Mouse (Mus musculus) embryonic facial prominence, embryonic 14.5 days (tissue): ENCODE data around the gene Olfr462. TPM values are rescaled to one million over a fixed set of nuclear protein-coding genes. Genes with fewer than 3 reads are reported as not detected.

ENCODE experiments used
- ATAC-seq: fragments of 200-750 bp; cut with Nextera tagmentation; 2 replicates; pipeline ENCODE4 v1.8.0; 2017; ENCODE audit warnings: low read depth, moderate number of reproducible peaks, moderate TSS enrichment
- DNase-seq: peaks from one replicate; pipeline ENCODE4 v3.0.0-alpha.2; 2015; ENCODE audit warnings: low spot score
- H3K27ac ChIP-seq: fragments of 300-500 bp; sonication (generic); replicated peaks from 2 replicates; pipeline ENCODE4 v1.5.1; 2014; ENCODE audit warnings: low read depth, mild to moderate bottlenecking, low read length, moderate library complexity
- H3K27me3 ChIP-seq: fragments of 300-500 bp; sonication (generic); replicated peaks from 2 replicates; pipeline ENCODE4 v1.6.1; 2014; ENCODE audit warnings: low read length; ENCODE audit not compliant: control insufficient read depth, insufficient read depth
- H3K36me3 ChIP-seq: fragments of 300-500 bp; sonication (generic); 2 replicates; pipeline ENCODE4 v1.6.1; 2014; ENCODE audit warnings: low read length, mixed read lengths; ENCODE audit not compliant: control insufficient read depth, insufficient read depth
- H3K4me1 ChIP-seq: fragments of 300-500 bp; sonication (generic); 2 replicates; pipeline ENCODE4 v1.6.1; 2014; ENCODE audit warnings: antibody characterized with exemption, low read length; ENCODE audit not compliant: control insufficient read depth, insufficient read depth
- H3K4me2 ChIP-seq: fragments of 300-500 bp; sonication (generic); 2 replicates; pipeline ENCODE4 v1.6.1; 2014; ENCODE audit warnings: low read depth, mild to moderate bottlenecking, low read length, moderate library complexity, mixed read lengths
- H3K4me3 ChIP-seq: fragments of 300-500 bp; sonication (generic); 2 replicates; pipeline ENCODE4 v1.5.1; 2014; ENCODE audit warnings: low read depth, mild to moderate bottlenecking, low read length
- H3K9ac ChIP-seq: fragments of 300-500 bp; sonication (generic); 2 replicates; pipeline ENCODE4 v1.6.1; 2014; ENCODE audit warnings: low read depth, mild to moderate bottlenecking, low read length, moderate library complexity, mixed read lengths
- H3K9me3 ChIP-seq: fragments of 300-500 bp; sonication (generic); 2 replicates; pipeline ENCODE4 v1.6.1; 2016; ENCODE audit warnings: low read length; ENCODE audit not compliant: control insufficient read depth
- WGBS: fragments of 180-500 bp; shearing (Covaris S2); extraction: QIAGEN DNeasy Blood & Tissue Kit; methylation state at CpG from one replicate; pipeline ENCODE4 v1.1.7; 2014; 5-methylcytosine and 5-hydroxymethylcytosine counted together
- polyA plus RNA-seq: library from polyadenylated mRNA; unstranded; fragments of >200 nt; fragmentation: Nextera tagmentation; extraction: Ambion mirVana; gene quantifications from 2 replicates; pipeline ENCODE4 v1.2.1, GENCODE M21; 2014

Olfr462 gene
- polyA plus RNA-seq, 1 experiment from 2014 or later: not detected

GRCm38 (mm10) chr11:87860426-87860825 lies 31.6 kb downstream of the Olfr462 start:
- no peak overlapping the region for H3K27ac ChIP-seq
- H3K4me1 ChIP-seq: no peaks in the 10 kb centered on the region
- H3K9me3 ChIP-seq: no peaks in the 10 kb centered on the region
- H3K27me3 ChIP-seq: no peaks in the 10 kb centered on the region
- 81% methylated on average over 9 of the region's 9 CpGs for WGBS
- no peak overlapping the region for H3K4me3 ChIP-seq
- DNase-seq (no peak), ATAC-seq (no peak)
- peaks cover 45% of the 10 kb centered on the region for H3K36me3 ChIP-seq
- H3K4me2 ChIP-seq: no peak overlapping the region
- H3K9ac ChIP-seq: no peak overlapping the region

GRCm38 (mm10) chr11:87859273-87859672 lies 32.8 kb downstream of the Olfr462 start:
- Histone ChIP-seq H3K4me1 (no peaks in the 10 kb centered on the region), H3K27ac (no peak overlapping the region), H3K4me3 (no peak overlapping the region), H3K4me2 (no peak overlapping the region), H3K27me3 (no peaks in the 10 kb centered on the region), H3K9me3 (no peaks in the 10 kb centered on the region), H3K36me3 (peaks cover 45% of the 10 kb centered on the region), H3K9ac (no peak overlapping the region)
- no peak for ATAC-seq
- 91% methylated on average over 11 of the region's 11 CpGs for WGBS
- no peak for DNase-seq

GRCm38 (mm10) chr11:87854550-87854949 lies 37.5 kb downstream of the Olfr462 start:
- DNase-seq (no peak), ATAC-seq (no peak)
- Histone ChIP-seq H3K4me1 (peaks cover 4% of the 10 kb centered on the region), H3K9me3 (no peaks in the 10 kb centered on the region), H3K4me2 (no peak overlapping the region), H3K27me3 (no peaks in the 10 kb centered on the region), H3K4me3 (no peak overlapping the region), H3K27ac (no peak overlapping the region), H3K36me3 (peaks cover 26% of the 10 kb centered on the region), H3K9ac (no peak overlapping the region)
- WGBS: 87% methylated on average over 7 of the region's 7 CpGs

- Histone ChIP-seq H3K36me3 (peaks cover 25% of the 10 kb centered on the region), H3K4me3 (peak overlapping the region; percentile 50), H3K27me3 (no peaks in the 10 kb centered on the region), H3K27ac (peak overlapping the region; percentile 29), H3K9ac (peak overlapping the region; percentile 49), H3K4me1 (peaks cover 4% of the 10 kb centered on the region), H3K4me2 (peak overlapping the region; percentile 56), H3K9me3 (no peaks in the 10 kb centered on the region)
- ATAC-seq (peak; percentile 6; the same call in 1 of the 2 replicates), DNase-seq (no peak)
- WGBS: 42% methylated on average over 8 of the region's 8 CpGs
These were observed 38.5 kb downstream of the Olfr462 start for GRCm38 (mm10) chr11:87853597-87853954.

GRCm38 (mm10) chr11:87852690-87853596 lies 39.1 kb downstream of the Olfr462 start, which contains the start of gene Mks1:
Gene Mks1 (plus strand): TSS chr11:87853215.
- Histone ChIP-seq H3K4me1 (peaks cover 4% of the 10 kb centered on the region), H3K27ac (peak within 1 kb of the TSS; percentile 29), H3K4me2 (peak within 1 kb of the TSS; percentile 56), H3K27me3 (no peaks in the 10 kb centered on the region), H3K9me3 (no peaks in the 10 kb centered on the region), H3K9ac (peak within 1 kb of the TSS; percentile 49), H3K36me3 (peaks cover 19% of the 10 kb centered on the region), H3K4me3 (peak within 1 kb of the TSS; percentile 50)
- ATAC-seq: peak; percentile 97
- 4% methylated on average over 36 of the region's 40 CpGs for WGBS
- peak; percentile 98 for DNase-seq

- no peaks in the 10 kb centered on the region for H3K36me3 ChIP-seq
- ATAC-seq: no peak; the same call in 1 of the 2 replicates
- no peak overlapping the region for H3K27ac ChIP-seq
- no peaks in the 10 kb centered on the region for H3K9me3 ChIP-seq
- no peak overlapping the region for H3K9ac ChIP-seq
- no peaks in the 10 kb centered on the region for H3K27me3 ChIP-seq
- H3K4me1 ChIP-seq: no peaks in the 10 kb centered on the region
- 61% methylated on average over 6 of the region's 6 CpGs for WGBS
- no peak for DNase-seq
- no peak overlapping the region for H3K4me2 ChIP-seq
- no peak overlapping the region for H3K4me3 ChIP-seq
These were observed 44.2 kb downstream of the Olfr462 start for GRCm38 (mm10) chr11:87847884-87848283.

- H3K4me3 ChIP-seq: no peak overlapping the region
- no peak for DNase-seq
- H3K27me3 ChIP-seq: no peaks in the 10 kb centered on the region
- no peaks in the 10 kb centered on the region for H3K9me3 ChIP-seq
- no peaks in the 10 kb centered on the region for H3K36me3 ChIP-seq
- WGBS: 82% methylated on average over 12 of the region's 12 CpGs
- no peak overlapping the region for H3K9ac ChIP-seq
- no peak overlapping the region for H3K27ac ChIP-seq
- no peaks in the 10 kb centered on the region for H3K4me1 ChIP-seq
- H3K4me2 ChIP-seq: no peak overlapping the region
- no peak for ATAC-seq
These were observed 45.0 kb downstream of the Olfr462 start for GRCm38 (mm10) chr11:87846968-87847600.

GRCm38 (mm10) chr11:87841436-87841835 lies 50.6 kb downstream of the Olfr462 start:
- Histone ChIP-seq H3K4me3 (no peak overlapping the region), H3K9me3 (no peaks in the 10 kb centered on the region), H3K4me1 (no peaks in the 10 kb centered on the region), H3K9ac (no peak overlapping the region), H3K27ac (no peak overlapping the region), H3K36me3 (no peaks in the 10 kb centered on the region), H3K27me3 (no peaks in the 10 kb centered on the region), H3K4me2 (no peak overlapping the region)
- DNase-seq (no peak), ATAC-seq (no peak)
- WGBS: 89% methylated on average over 3 of the region's 3 CpGs
